Comparison of ENCODE assay signal across 19 mouse cellular contexts in genomic region chr6:38180669-38181068, GRCm38 (mm10). TPM values are rescaled to one million over a fixed set of nuclear protein-coding genes. Genes with fewer than 3 reads are reported as not detected.
A peak's percentile ranks its signal among the peaks of the same experiment; 100 is the strongest.
DNase-seq lines count a peak whose midpoint lies in the region; ATAC-seq and TF ChIP-seq lines count a peak whose summit lies in the region.
"Had no signal": no experiment of that assay in that cellular context is flagged by ENCODE, and none has a peak within 500 bp of the region (broad histone marks: within the 10 kb centered on the region; RNA-seq: fewer than 3 reads in every experiment).

No protein-coding gene starts in this region.

- no peak for TF ChIP-seq EP300 in heart, postnatal 0 days (IDR thresholded peaks at IDR 0.05; ENCODE audit: low read depth)

- H3K4me3 ChIP-seq in heart, postnatal 0 days (ENCODE audit: low read depth, low read length), result no peak overlapping the region
- H3K4me3 ChIP-seq in embryonic facial prominence, embryonic 10.5 days, result no peak overlapping the region
- no peak overlapping the region for H3K4me3 ChIP-seq in limb, embryonic 13.5 days
- H3K4me3 ChIP-seq in neural tube, embryonic 15.5 days (replicated peaks), result no peak overlapping the region
- H3K4me3 ChIP-seq: embryonic facial prominence, embryonic 13.5 days; forebrain, embryonic 12.5 days; hindbrain, embryonic 13.5 days; layer of hippocampus, adult 2 months; midbrain, embryonic 15.5 days had no signal

- H3K27ac ChIP-seq in heart, postnatal 0 days (ENCODE audit: low read depth), result no peak overlapping the region
- H3K27ac ChIP-seq in embryonic facial prominence, embryonic 10.5 days (replicated peaks), result 0 out of 2 replicates have a peak overlapping the region, but pooled peaks have one; percentile 40
- H3K27ac ChIP-seq in limb, embryonic 13.5 days, result peak overlapping the region; percentile 80
- no peak overlapping the region for H3K27ac ChIP-seq in neural tube, embryonic 15.5 days (replicated peaks)
- H3K27ac ChIP-seq: embryonic facial prominence, embryonic 13.5 days; forebrain, embryonic 12.5 days; hindbrain, embryonic 13.5 days; layer of hippocampus, adult 2 months; macrophage; midbrain, embryonic 15.5 days had no signal

- no peak for DNase-seq in heart, postnatal 0 days (ENCODE audit: low spot score)
- DNase-seq in heart, adult 9 months (ENCODE audit: low spot score in 2 of 2), result no peak
- DNase-seq in embryonic facial prominence, embryonic 10.5 days (ENCODE audit: low spot score), result no peak
- DNase-seq in lung, postnatal 36 days, result peak; percentile 60
- DNase-seq in layer of hippocampus, postnatal 36 days, result no peak
- no peak for DNase-seq in urinary bladder, adult 2 months (ENCODE audit: low spot score)
- DNase-seq: cerebellum, postnatal 36 days; kidney, adult 8-10 months had no signal

- H3K4me2 ChIP-seq in heart, postnatal 0 days (ENCODE audit: low read depth, low read length), result no peak overlapping the region
- H3K4me2 ChIP-seq in limb, embryonic 13.5 days (replicated peaks), result no peak overlapping the region
- no peak overlapping the region for H3K4me2 ChIP-seq in neural tube, embryonic 15.5 days
- H3K4me2 ChIP-seq: embryonic facial prominence, embryonic 13.5 days; forebrain, embryonic 12.5 days; hindbrain, embryonic 13.5 days; midbrain, embryonic 15.5 days had no signal

- H3K9me3 ChIP-seq in heart, postnatal 0 days (replicated peaks; ENCODE audit: control insufficient read depth, low read length), result no peaks in the 10 kb centered on the region
- H3K9me3 ChIP-seq in embryonic facial prominence, embryonic 10.5 days, result no peaks in the 10 kb centered on the region; the same call in 1 of the 2 replicates
- peaks cover 6% of the 10 kb centered on the region; the same call in 1 of the 2 replicates for H3K9me3 ChIP-seq in limb, embryonic 13.5 days
- no peaks in the 10 kb centered on the region for H3K9me3 ChIP-seq in neural tube, embryonic 15.5 days (replicated peaks)
- H3K9me3 ChIP-seq: embryonic facial prominence, embryonic 13.5 days; forebrain, embryonic 12.5 days; G1E; hindbrain, embryonic 13.5 days; midbrain, embryonic 15.5 days had no signal

- H3K9ac ChIP-seq in heart, postnatal 0 days (replicated peaks; ENCODE audit: low read depth, low read length), result no peak overlapping the region
- no peak overlapping the region for H3K9ac ChIP-seq in limb, embryonic 13.5 days
- H3K9ac ChIP-seq in neural tube, embryonic 15.5 days (replicated peaks), result no peak overlapping the region
- H3K9ac ChIP-seq: embryonic facial prominence, embryonic 13.5 days; forebrain, embryonic 12.5 days; hindbrain, embryonic 13.5 days; midbrain, embryonic 15.5 days had no signal

- no peaks in the 10 kb centered on the region for H3K36me3 ChIP-seq in heart, postnatal 0 days (replicated peaks; ENCODE audit: control insufficient read depth, insufficient read depth, low read length)
- peaks cover 95% of the 10 kb centered on the region for H3K36me3 ChIP-seq in embryonic facial prominence, embryonic 10.5 days (replicated peaks)
- peaks cover 69% of the 10 kb centered on the region for H3K36me3 ChIP-seq in limb, embryonic 13.5 days
- peaks cover 47% of the 10 kb centered on the region for H3K36me3 ChIP-seq in neural tube, embryonic 15.5 days
- H3K36me3 ChIP-seq: G1E had no signal

- no peak for TF ChIP-seq CTCF in heart, postnatal 0 days (IDR thresholded peaks at IDR 0.05; ENCODE audit: low read depth)

- H3K27me3 ChIP-seq in heart, postnatal 0 days (ENCODE audit: control insufficient read depth, insufficient read depth, low read length), result no peaks in the 10 kb centered on the region
- H3K27me3 ChIP-seq in embryonic facial prominence, embryonic 10.5 days (replicated peaks; ENCODE audit: low read depth, poor library complexity, severe bottlenecking), result no peaks in the 10 kb centered on the region
- no peaks in the 10 kb centered on the region for H3K27me3 ChIP-seq in limb, embryonic 13.5 days
- H3K27me3 ChIP-seq in neural tube, embryonic 15.5 days (replicated peaks), result no peaks in the 10 kb centered on the region
- H3K27me3 ChIP-seq: embryonic facial prominence, embryonic 13.5 days; forebrain, embryonic 12.5 days; hindbrain, embryonic 13.5 days; midbrain, embryonic 15.5 days had no signal

- 0 out of 2 replicates have a peak, but pooled peaks have one; percentile 8 for ATAC-seq in heart, postnatal 0 days (ENCODE audit: insufficient read depth, low read depth)
- ATAC-seq in limb, embryonic 13.5 days (ENCODE audit: low FRiP score, low read depth), result no peak
- ATAC-seq in neural tube, embryonic 15.5 days (ENCODE audit: low FRiP score), result no peak
- ATAC-seq: midbrain, embryonic 15.5 days had no signal

- WGBS in heart, postnatal 0 days, result 64% methylated on average over 5 of the region's 5 CpGs
- WGBS in embryonic facial prominence, embryonic 10.5 days, result 44% methylated on average over 5 of the region's 5 CpGs
- WGBS in limb, embryonic 13.5 days, result 66% methylated on average over 5 of the region's 5 CpGs
- 50% methylated on average over 5 of the region's 5 CpGs for WGBS in neural tube, embryonic 15.5 days

- no peaks in the 10 kb centered on the region for H3K4me1 ChIP-seq in heart, postnatal 0 days (ENCODE audit: control insufficient read depth, insufficient read depth)
- H3K4me1 ChIP-seq in embryonic facial prominence, embryonic 10.5 days, result peaks cover 15% of the 10 kb centered on the region
- peaks cover 36% of the 10 kb centered on the region for H3K4me1 ChIP-seq in limb, embryonic 13.5 days
- no peaks in the 10 kb centered on the region for H3K4me1 ChIP-seq in neural tube, embryonic 15.5 days
- H3K4me1 ChIP-seq: hindbrain, embryonic 13.5 days; midbrain, embryonic 15.5 days had no signal

RNA-seq across cellular contexts. Expression of gene Atp6v0a4, which starts 56.3 kb away (rescaled TPM):
- 0.04 TPM in 1 of 2 replicates, not detected in the other for total RNA-seq in heart, postnatal 0 days (2014; rRNA removed; ENCODE audit: low replicate concordance)
- 0.04 and 0.12 TPM in 2 replicates for polyA plus RNA-seq in heart, postnatal 0 days (2015; fragmentation: Nextera tagmentation; extraction: Ambion mirVana)
- polyA plus RNA-seq in embryonic facial prominence, embryonic 10.5 days (2016; fragmentation: Nextera tagmentation; extraction: Ambion mirVana), result 0.05 TPM in 2 replicates
- polyA plus RNA-seq in limb, embryonic 13.5 days (2015; fragmentation: Nextera tagmentation; extraction: Ambion mirVana), result 0.29 and 0.78 TPM in 2 replicates
- 1 to 10 TPM; 1.3 to 1.6 TPM for total RNA-seq in layer of hippocampus, postnatal 36 days (2021)
- 1.1 and 1.5 TPM in 2 replicates for polyA plus RNA-seq in urinary bladder, adult 2 months (2012; rRNA removed)
- 0.49 and 0.79 TPM in 2 replicates for polyA plus RNA-seq in neural tube, embryonic 15.5 days (2015; fragmentation: Nextera tagmentation; extraction: Ambion mirVana)
- total RNA-seq: G1E; granulocyte monocyte progenitor cell, adult 5-6 weeks had no signal
- polyA plus RNA-seq: forebrain, embryonic 12.5 days; G1E; macrophage; neural tube, embryonic 11.5 days had no signal

Comparison
In these comparisons a context has a peak if more than half of its experiments do, and no peak if none do; other contexts are left out.
1. H3K27ac ChIP-seq: peak in embryonic facial prominence, embryonic 10.5 days (single experiment) and limb, embryonic 13.5 days (single experiment); none in heart, postnatal 0 days (single experiment) and neural tube, embryonic 15.5 days (single experiment).